Mouse (Mus musculus): ENCODE measurements around the gene Zbtb4.
A peak's percentile ranks its signal among the peaks of the same experiment; 100 is the strongest.

Zbtb4 gene

GRCm38 (mm10) chr11:69800138-69800391 lies 34.4 kb downstream of the Zbtb4 start:
- DNase-seq (ENCODE audit: extremely low spot score, low read depth, low spot score) = no peak

GRCm38 (mm10) chr11:69800392-69801197 lies 34.9 kb downstream of the Zbtb4 start:
- DNase-seq (ENCODE audit: extremely low spot score, low read depth, low spot score) = peak; percentile 61

- DNase-seq (ENCODE audit: extremely low spot score, low read depth, low spot score) = no peak
These were observed 35.8 kb downstream of the Zbtb4 start, which contains the start of gene Fgf11 for GRCm38 (mm10) chr11:69801379-69801977. Gene Fgf11 (minus strand): TSS chr11:69801857.

- DNase-seq (ENCODE audit: extremely low spot score, low read depth, low spot score) = no peak
These were observed 37.0 kb downstream of the Zbtb4 start for GRCm38 (mm10) chr11:69802648-69803105.

GRCm38 (mm10) chr11:69803328-69803727 lies 37.6 kb downstream of the Zbtb4 start:
- no peak for DNase-seq (ENCODE audit: extremely low spot score, low read depth, low spot score)

- no peak for DNase-seq (ENCODE audit: extremely low spot score, low read depth, low spot score)
These were observed 38.3 kb downstream of the Zbtb4 start for GRCm38 (mm10) chr11:69803786-69804651.

- DNase-seq (ENCODE audit: extremely low spot score, low read depth, low spot score) = no peak
These were observed 38.9 kb downstream of the Zbtb4 start for GRCm38 (mm10) chr11:69804652-69804940.

- DNase-seq (ENCODE audit: extremely low spot score, low read depth, low spot score) = no peak
These were observed 39.5 kb downstream of the Zbtb4 start, which contains the start of gene Tmem102 for GRCm38 (mm10) chr11:69804972-69805909. Gene Tmem102 (minus strand): TSS chr11:69805624.

GRCm38 (mm10) chr11:69806378-69806777 lies 40.7 kb downstream of the Zbtb4 start:
- DNase-seq (ENCODE audit: extremely low spot score, low read depth, low spot score) = no peak

- no peak for DNase-seq (ENCODE audit: extremely low spot score, low read depth, low spot score)
These were observed 41.9 kb downstream of the Zbtb4 start for GRCm38 (mm10) chr11:69807641-69808040.

GRCm38 (mm10) chr11:69810280-69810679 lies 44.6 kb downstream of the Zbtb4 start:
- no peak for DNase-seq (ENCODE audit: extremely low spot score, low read depth, low spot score)

- no peak for DNase-seq (ENCODE audit: extremely low spot score, low read depth, low spot score)
These were observed 49.4 kb downstream of the Zbtb4 start, which contains the start of gene Gm39566 for GRCm38 (mm10) chr11:69815155-69815554. Gene Gm39566 (minus strand): TSS chr11:69815298.

- no peak for DNase-seq (ENCODE audit: extremely low spot score, low read depth, low spot score)
These were observed 50.8 kb downstream of the Zbtb4 start for GRCm38 (mm10) chr11:69816520-69816919.

- DNase-seq (ENCODE audit: extremely low spot score, low read depth, low spot score) = no peak
These were observed 52.7 kb downstream of the Zbtb4 start, which contains the start of gene Spem2 for GRCm38 (mm10) chr11:69818365-69818764. Gene Spem2 (minus strand): TSS chr11:69818465.

GRCm38 (mm10) chr11:69818871-69819270 lies 53.2 kb downstream of the Zbtb4 start:
- DNase-seq (ENCODE audit: extremely low spot score, low read depth, low spot score) = no peak

- no peak for DNase-seq (ENCODE audit: extremely low spot score, low read depth, low spot score)
These were observed 56.4 kb downstream of the Zbtb4 start, which contains the start of gene Spem1 for GRCm38 (mm10) chr11:69822080-69822479. Gene Spem1 (minus strand): TSS chr11:69822180.

- DNase-seq (ENCODE audit: extremely low spot score, low read depth, low spot score) = no peak
These were observed 57.7 kb downstream of the Zbtb4 start for GRCm38 (mm10) chr11:69823456-69823855.

- no peak for DNase-seq (ENCODE audit: extremely low spot score, low read depth, low spot score)
These were observed 63.1 kb downstream of the Zbtb4 start for GRCm38 (mm10) chr11:69828832-69829231.

GRCm38 (mm10) chr11:69833554-69833953 lies 67.8 kb downstream of the Zbtb4 start:
- DNase-seq (ENCODE audit: extremely low spot score, low read depth, low spot score) = no peak

Data from hindlimb bud, embryonic 11.5 days (tissue).